Mouse (Mus musculus) thymus, postnatal 4 days (tissue): ENCODE measurements around the gene Zfp444.

Experiments used
- DNase-seq: peaks from one replicate; pipeline ENCODE4 v3.0.0; 2021

Gene Zfp444

GRCm38 (mm10) chr7:6172006-6172649 is at the start of gene Zfp444:
TSS of gene Zfp444 (plus strand) at chr7:6172226.
- peak; percentile 98 for DNase-seq

- peak; percentile 84 for DNase-seq
Observed at GRCm38 (mm10) chr7:6126690-6127448, 45.2 kb upstream of the Zfp444 start.

- no peak for DNase-seq
Observed at GRCm38 (mm10) chr7:6130346-6130745, 41.7 kb upstream of the Zfp444 start.

GRCm38 (mm10) chr7:6132646-6133045 is 39.4 kb upstream of the Zfp444 start:
- no peak for DNase-seq

GRCm38 (mm10) chr7:6136497-6136896 is 35.5 kb upstream of the Zfp444 start:
- DNase-seq = no peak

GRCm38 (mm10) chr7:6139295-6139694 is 32.7 kb upstream of the Zfp444 start:
- DNase-seq = no peak

- DNase-seq = no peak
Observed at GRCm38 (mm10) chr7:6143991-6144531, 28.0 kb upstream of the Zfp444 start.

GRCm38 (mm10) chr7:6145423-6146188 is 26.4 kb upstream of the Zfp444 start:
- DNase-seq = no peak

GRCm38 (mm10) chr7:6146194-6146981 is 25.6 kb upstream of the Zfp444 start:
- no peak for DNase-seq

- DNase-seq = no peak
Observed at GRCm38 (mm10) chr7:6146982-6147325, 25.1 kb upstream of the Zfp444 start.

GRCm38 (mm10) chr7:6147688-6148087 is 24.3 kb upstream of the Zfp444 start:
- DNase-seq = no peak

GRCm38 (mm10) chr7:6151266-6151665 is 20.8 kb upstream of the Zfp444 start:
- no peak for DNase-seq

GRCm38 (mm10) chr7:6152036-6152435 is 20.0 kb upstream of the Zfp444 start:
- DNase-seq = no peak

- DNase-seq = no peak
Observed at GRCm38 (mm10) chr7:6153131-6153530, 18.9 kb upstream of the Zfp444 start.

GRCm38 (mm10) chr7:6154164-6154563 is 17.9 kb upstream of the Zfp444 start:
- DNase-seq = no peak

- peak; percentile 91 for DNase-seq
Observed at GRCm38 (mm10) chr7:6155031-6155872, 16.8 kb upstream of the Zfp444 start.

- peak; percentile 98 for DNase-seq
Observed at GRCm38 (mm10) chr7:6155901-6156411, 16.1 kb upstream of the Zfp444 start, which contains the start of gene Zfp787. TSS of gene Zfp787 (minus strand) at chr7:6155997.

- DNase-seq = no peak
Observed at GRCm38 (mm10) chr7:6156901-6157472, 15.0 kb upstream of the Zfp444 start.

GRCm38 (mm10) chr7:6157479-6157878 is 14.5 kb upstream of the Zfp444 start:
- DNase-seq = no peak

GRCm38 (mm10) chr7:6159604-6160003 is 12.4 kb upstream of the Zfp444 start:
- no peak for DNase-seq

- DNase-seq = no peak
Observed at GRCm38 (mm10) chr7:6161541-6161940, 10.5 kb upstream of the Zfp444 start.
